Mouse (Mus musculus): ENCODE results near the gene Erc2.

Erc2 gene

DNA sequence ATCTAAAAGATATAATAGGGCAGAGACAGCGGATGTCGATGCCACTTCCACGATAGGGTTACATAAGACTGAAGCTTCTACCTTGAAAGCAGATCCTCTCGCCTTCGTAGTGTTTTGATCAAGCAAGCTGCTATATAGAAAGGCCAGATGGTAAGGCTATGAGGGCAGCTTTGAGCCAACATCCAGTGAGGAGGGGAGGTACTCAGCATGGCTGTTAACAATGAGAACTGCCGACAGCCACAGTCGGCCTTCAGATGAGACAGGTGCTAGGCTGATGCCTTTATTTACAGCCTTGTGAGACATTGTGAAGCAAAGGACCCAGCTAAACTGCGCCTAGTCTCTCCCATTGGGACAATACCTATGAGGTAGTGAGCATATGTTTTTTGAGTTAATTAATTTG, 156.3 kb downstream of the Erc2 start:
- DNase-seq (ENCODE audit: low spot score) = no peak

DNA sequence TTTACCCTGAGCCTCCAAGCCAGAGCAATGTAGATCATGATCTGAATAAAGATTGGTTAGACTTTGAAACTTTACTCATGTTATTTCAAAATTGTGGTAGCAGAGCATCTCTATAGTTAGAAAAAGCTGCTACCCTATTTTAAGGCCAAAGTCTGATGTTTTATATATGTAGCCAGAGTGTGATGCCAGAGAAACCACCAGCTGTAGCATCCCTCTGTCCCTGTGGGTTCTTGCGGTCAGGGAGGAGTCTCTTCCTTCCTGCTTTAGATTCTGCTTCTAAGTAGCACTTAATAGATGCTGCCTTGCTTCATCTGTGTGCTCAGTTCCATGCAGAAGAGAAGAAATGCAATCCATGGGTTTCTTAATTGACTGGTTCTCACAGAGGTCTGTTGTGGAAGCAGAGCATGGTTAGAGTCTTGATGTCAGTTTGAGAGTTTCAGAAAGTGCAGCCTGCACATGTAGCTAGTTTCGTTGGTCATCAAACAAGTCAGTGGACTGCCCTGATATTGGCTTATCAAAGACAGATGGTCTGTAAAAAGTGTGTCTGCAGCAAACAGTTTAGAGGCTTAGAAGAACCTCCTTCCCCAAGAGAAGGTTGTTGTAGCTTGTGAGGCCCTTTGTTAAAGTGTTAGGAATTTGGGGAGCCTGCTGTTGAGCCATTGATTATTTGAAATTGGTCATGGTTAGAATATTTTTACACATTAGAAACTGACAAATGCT, 156.9 kb downstream of the Erc2 start:
- DNase-seq (ENCODE audit: low spot score) = no peak

DNA sequence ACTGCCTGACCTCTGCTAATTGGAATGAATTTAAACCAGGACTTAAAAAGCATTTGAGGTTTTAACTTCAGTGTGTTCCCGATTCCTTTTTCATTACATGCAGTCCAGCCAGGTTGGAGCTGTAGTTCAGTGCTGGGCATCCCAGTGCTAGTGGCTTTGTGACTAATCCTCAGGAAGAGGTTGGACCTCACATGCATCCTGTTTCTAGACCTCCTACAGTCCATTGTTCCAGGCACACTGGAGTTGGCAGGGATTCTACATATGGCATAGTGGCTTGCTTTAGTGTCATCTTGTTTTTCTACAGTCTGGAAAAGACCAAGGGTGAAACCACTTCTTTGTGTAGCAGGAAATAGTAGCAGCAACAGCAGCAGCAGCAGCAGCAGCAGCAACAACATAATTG, 159.0 kb downstream of the Erc2 start:
- no peak for DNase-seq (ENCODE audit: low spot score)

DNA sequence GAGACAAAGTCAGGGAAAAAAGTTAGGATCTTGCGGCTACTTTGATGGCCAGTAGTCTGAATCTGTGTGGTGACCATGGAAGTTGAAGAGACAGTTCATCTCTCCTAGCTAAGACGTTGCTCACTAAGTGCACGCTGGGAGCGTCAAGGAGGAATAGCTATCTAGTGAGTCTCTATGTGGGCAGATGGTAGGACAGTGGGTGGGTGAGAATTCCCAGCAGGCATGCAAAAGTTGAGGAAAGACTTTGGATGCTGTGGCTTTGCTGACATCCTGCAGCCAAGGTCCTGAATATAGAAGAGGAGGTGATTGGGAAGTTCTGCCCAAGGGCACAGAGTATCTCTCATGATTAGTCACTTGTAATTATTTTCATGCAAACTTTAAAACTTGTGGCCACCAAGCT, 162.6 kb downstream of the Erc2 start:
- DNase-seq (ENCODE audit: low spot score) = no peak

DNA sequence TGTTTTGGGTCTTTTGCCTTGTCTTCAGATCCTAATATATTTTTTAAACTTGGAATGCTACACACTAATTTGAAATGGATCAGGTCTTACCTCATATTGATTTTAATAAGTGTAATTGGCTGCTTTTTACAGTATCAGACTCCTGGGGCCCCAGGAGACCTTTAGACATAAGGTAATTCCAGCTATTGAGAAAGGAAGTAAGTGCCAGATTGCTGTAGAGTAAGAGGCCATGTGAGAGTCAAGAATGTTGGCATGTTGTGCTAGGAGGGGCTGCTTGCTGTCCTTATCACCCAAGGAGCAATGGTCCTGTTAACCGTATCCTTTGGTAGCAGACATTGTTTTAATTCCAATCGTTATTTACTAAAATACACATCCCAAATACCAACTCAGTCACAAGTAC, 163.3 kb downstream of the Erc2 start:
- no peak for DNase-seq (ENCODE audit: low spot score)

DNA sequence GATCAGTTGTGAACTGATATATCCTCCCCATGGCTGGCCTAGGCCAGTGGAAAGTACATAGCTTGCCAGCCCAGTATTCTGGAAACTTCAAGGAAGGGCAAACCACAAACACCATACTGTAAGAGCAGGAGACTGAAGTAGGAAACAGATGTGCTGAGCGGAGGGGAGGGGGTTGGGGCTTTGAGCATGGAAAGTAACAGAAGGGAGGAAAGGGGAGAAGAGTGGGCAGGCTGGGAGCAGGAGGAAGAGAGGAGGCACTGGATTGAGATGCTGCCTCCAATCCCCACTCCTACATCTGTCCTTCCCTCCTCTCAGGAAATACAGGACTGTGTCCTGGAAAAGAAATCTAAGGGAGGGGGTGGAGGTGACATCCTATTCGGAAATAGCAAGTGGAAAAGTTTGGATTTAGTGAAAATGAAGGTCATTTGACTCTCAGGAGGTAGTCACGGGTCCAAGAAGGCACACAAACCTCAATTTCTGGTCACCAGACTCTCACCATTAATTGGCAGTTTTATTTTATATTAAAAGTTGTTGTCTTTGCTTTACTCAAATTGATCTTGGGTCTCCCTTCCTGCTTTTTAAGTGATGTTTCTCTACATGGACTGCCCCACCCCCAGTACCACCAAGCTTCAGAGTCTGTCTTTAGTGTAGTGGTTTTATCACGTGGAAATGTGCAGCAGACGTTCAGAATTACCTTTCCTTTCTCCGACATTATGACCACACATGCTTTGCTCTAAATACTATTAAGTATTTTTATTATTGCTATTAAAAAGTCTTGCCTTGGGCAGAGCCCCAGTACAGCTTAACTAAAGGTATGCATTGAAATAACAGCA, 167.1 kb downstream of the Erc2 start:
- DNase-seq (ENCODE audit: low spot score) = no peak

DNA sequence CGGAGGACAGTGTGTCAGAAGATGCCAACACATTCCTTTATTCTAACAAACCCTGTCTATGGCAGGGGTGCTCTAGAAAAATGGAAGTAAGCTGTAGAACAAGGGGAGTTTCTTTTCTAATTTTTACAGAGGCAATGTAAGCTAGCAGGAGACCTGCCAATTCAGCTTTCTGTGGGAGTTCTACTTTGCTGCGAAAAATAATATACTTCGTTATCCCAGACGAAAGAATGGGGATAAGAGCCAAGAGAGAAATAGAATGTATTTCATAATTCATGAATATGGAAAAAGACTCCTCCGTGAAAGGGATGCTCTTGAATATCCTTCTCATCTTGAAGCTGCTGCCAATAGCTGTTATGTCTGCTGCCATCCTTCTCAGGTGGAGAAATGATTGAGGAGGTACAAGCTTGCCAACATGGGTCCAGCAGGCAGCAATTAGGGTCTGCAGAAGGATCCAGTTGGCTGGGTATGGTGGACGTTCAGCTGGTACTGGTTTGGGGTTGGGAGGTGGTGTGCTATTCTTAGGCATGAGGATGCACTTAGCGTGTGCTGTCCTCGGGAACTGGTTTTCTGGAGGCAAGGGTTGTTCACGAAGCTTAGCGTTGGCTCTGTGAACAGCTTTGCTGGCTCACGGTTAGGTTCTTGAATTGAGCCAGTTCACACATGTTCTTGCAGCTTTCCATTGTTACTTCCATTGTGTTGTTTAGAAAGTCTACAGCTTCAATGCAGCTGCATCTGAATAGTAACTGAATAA, 176.1 kb downstream of the Erc2 start:
- no peak for DNase-seq (ENCODE audit: low spot score)

DNA sequence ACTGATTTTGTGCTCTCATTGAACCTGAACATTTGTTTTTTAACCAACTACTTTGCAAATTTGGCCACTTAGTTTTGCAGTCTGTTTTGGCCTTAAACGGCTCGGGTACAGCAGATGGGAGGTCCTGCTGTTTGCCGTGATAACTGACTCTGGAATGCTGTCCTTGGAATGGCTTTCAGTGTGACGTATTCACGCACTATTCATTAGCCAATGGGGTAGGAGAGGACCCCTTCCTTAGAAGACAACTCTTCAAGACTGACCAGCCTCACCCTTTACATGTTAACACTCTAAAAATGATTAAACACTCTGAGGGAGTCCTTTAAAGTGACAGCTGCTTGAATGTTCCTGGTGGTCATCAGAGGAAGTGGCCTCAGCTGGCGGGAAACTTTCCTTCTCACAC, 178.5 kb downstream of the Erc2 start:
- DNase-seq (ENCODE audit: low spot score) = no peak

DNA sequence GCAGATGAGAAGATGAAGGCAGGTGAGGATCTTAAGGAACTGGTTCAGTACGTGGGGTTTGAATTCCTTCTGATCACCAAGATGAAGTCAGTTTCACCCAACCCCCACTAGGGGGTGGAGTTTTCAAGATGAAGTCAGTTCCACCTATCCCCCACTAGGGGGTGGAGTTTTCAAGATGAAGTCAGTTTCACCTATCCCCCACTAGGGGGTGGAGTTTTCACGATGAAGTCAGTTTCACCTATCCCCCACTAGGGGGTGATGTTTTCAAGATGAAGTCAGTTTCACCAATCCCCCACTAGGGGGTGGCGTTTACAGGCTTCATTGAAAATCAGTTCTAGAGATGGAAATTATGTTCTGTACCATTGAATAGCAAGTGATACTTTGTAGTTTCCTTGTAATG, 181.7 kb downstream of the Erc2 start:
- no peak for DNase-seq (ENCODE audit: low spot score)

DNA sequence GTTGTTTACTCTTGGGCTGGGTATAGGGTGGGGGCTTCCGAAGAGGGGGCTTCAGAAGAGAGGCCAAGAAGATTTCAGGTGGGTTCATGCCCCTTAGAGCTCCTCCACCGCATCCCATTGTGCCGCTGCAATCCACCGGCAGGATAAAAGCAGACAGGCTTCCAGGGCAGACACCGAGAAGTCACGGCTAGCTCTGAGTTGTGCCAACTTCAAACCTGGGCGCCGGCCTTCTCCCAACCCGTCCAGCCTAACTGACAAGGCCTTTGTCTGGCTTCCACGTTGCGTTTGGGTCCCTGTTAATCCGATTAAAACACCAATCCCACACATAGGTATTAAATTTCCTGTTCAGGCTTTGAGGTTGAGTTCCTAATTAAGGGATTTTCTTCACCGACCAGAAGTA, 182.8 kb downstream of the Erc2 start:
- DNase-seq (ENCODE audit: low spot score) = no peak

DNA sequence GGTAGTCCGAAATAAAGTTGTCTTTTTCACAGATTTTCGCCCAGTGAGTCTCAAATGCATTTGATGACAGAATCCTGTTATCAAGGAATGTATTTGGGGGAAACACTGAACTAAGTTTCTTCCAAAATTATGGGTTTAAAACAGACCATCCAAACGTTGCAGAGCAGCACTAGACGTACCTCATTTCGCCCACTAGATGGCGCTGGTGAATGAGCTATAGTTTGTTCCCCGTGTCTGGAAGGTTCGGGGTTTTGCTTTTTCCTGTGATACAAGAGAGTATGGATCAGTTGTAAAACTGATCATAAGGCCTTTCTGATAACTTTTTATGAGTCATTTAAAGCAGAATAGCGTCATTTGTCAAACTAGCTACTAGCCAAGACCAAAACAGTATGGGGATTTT, 185.9 kb downstream of the Erc2 start:
- DNase-seq (ENCODE audit: low spot score) = peak; percentile 55

DNA sequence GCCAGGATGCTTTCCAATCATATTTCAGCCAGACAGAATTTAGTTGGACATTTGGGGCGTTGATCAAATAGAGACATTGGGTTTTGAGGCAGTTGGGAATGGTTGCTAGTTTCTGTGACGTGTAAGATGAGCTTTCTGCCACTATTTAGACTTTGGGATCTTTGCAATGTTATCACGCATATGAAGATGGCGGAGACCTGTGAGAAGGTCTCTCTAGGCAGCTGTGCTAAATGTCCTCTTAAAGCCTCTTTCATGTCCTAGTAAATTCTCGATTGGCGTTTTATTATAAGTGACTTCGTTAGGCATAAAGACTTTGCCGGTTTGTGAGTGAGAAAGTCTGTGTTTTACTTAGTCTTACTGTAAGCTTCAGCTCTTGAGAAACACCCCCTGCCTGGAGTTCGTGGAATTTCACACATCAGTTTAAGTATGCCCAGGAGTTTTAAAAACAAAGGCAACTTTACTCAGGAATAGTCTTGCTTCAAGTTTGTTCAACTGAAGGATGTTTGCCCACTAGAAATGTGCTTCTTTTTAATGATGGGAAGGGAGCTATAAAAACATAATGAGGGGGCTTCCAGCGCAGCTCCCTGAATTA, 186.4 kb downstream of the Erc2 start:
- no peak for DNase-seq (ENCODE audit: low spot score)

DNA sequence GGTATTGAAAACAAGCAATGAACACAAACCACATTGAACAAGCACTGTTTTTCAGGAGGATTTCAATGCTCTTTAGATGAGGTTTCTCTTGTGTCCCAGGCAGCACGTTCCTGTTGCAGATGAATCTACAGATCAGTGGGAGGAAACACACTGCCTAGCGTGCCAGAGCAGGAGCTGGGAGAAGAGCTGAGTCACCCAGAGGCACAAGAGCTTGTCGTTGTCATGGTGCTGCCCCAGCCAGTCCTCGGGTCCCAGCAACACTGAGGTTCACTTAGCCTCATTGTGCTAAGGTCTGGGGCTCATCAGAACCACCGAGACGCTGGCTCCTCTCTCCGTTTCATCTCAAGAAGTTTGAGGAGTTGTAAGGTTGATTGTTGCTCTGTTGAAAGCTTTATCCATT, 188.6 kb downstream of the Erc2 start:
- DNase-seq (ENCODE audit: low spot score) = no peak

DNA sequence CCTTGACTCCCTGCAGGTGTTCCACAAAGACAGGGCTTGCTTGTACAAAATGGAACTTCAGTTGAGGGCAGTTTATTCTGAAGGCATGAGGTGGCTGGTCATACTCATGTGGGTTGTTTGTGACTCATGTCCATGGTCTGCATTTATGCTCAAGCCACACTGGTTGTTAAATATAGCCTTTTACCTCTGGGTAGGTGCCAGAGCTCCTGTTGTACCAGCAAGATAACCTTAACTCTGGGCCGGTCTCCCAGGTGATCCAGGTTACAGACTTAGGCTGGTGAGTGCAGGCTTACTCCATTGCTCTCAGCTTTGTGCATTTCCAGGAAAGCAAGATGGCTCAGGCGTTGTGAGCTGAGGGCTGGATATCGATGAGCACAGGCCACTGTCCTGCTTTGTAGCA, 189.4 kb downstream of the Erc2 start:
- DNase-seq (ENCODE audit: low spot score) = no peak

DNA sequence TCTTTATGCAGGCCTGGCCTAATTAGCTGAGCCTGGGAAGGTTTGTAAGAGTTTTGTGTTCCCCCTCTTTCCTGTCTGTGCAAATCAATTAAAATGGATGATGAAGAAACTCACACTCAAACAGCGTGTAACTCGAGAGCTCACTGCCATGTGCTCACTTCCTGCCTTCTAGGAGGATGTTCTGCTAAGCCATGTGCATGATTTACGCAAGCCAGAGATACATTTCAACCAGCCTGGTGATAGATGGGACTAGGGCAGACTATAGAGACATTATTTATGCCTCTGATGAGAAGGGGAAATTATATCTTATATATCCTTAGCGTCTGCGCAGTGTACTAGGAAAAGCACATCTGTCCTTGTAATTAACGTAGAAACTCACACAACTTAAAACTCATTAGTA, 193.5 kb downstream of the Erc2 start:
- no peak for DNase-seq (ENCODE audit: low spot score)

DNA sequence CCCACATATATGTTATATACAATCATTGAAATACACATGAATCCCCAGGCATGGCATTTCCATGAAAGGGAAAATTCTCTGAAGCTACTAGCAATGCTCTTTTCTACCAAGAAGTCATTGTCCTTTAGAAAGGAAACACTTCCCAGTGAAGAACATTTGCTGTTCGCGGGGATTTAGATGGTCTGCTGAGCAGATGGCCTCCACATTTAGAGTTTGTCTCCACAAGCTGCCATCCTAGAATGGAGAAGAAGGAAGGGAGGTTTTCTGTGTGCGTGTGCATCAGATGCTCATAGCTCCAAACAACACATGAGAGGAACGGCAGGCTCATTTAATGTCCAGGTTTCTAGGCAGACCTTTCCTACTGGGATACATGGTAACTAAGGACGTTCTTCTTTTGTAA, 196.8 kb downstream of the Erc2 start:
- no peak for DNase-seq (ENCODE audit: low spot score)

DNA sequence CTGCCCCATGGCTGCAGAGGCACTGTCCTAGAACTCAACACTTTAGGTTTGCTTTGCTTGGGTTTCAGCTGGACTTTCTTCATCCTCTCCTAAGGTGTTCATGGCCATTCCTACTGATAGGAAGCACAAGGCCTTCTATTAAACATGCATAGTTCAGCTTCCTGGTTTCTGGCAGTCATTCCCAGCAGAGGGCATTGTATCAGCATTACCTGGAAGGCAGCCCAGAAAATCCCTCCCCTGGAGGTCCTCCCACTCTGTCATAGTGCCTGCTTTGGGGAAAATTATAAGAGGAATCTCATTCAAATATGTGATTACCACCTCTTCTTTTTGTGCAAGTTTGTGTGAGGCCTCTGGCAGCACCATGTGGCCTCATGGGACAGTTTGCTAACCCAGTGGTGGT, 199.6 kb downstream of the Erc2 start:
- no peak for DNase-seq (ENCODE audit: low spot score)

DNA sequence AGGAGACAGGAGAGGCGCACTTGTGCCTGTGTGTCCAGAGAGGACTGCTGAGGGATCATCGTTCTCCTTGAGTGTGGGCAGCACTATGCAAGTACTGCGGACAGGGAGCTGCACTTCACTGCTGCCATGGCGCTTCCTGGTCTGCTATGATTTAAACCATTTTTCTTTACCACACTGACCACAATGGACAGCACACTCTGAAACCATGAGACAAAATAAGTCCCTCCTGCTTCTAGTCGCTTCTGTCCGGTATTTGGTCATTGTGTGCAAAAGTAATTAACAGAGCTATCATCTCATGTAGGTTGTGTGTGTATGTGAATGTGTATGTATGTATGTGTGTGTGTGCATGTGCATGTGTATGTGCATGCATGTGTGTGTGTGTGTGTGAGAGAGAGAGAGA, 200.3 kb downstream of the Erc2 start:
- no peak for DNase-seq (ENCODE audit: low spot score)

DNA sequence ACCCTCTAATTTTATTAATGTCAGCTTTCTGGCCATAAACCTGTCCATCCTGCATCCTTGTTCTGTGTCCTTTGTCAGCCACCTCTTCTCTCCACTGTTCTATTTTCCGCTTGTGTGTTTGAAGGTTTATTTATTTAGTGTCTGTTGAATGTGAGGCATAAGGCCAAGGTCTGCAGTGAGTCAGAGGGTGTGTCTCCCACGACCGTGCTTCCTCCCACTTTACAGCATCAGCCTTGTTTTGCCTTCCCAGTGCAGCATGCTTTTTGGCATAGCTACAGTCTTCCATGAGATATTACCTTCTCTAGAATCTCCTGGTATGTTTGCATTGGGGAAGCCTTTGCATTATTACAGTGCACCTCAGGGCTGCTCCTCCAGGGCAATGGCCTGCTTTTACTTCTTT, 200.8 kb downstream of the Erc2 start:
- DNase-seq (ENCODE audit: low spot score) = no peak

DNA sequence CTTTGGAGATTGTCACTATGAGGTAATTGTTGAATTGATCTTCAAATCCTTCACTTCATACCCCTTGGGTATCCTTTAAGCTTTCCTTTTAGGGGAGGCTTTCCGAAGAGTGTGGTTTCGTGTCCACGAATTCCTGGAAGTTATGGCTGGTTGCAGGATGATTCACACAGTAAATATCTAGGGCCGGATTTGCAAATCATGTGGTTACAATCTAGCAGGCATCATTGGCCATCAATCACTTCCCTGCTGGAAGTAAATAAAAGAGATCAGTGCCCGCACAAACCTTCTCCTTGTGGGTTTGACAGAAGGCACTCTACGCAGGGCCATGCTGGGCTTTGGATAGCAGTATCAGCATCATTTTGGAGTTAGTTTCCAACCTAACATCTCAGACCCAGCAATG, 201.7 kb downstream of the Erc2 start:
- DNase-seq (ENCODE audit: low spot score) = no peak

DNA sequence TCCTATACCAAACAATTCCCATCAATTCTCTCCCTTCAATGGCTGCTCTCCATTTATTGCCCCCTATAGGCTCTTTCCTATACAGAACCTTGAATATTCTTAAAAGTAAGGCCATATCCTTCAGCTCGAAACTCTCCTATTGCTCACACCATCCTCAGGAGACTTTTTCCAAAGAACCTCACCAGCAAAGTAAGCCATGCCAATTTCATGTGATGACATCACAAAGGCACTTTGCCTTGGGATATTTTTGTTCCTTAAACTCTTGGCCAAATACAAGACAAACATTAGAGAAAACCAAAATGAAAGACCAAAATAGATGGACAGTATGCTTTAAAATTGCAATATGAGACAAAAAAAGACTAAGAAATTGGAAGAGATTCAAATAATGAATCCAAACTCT, 204.6 kb downstream of the Erc2 start:
- DNase-seq (ENCODE audit: low spot score) = no peak

DNA sequence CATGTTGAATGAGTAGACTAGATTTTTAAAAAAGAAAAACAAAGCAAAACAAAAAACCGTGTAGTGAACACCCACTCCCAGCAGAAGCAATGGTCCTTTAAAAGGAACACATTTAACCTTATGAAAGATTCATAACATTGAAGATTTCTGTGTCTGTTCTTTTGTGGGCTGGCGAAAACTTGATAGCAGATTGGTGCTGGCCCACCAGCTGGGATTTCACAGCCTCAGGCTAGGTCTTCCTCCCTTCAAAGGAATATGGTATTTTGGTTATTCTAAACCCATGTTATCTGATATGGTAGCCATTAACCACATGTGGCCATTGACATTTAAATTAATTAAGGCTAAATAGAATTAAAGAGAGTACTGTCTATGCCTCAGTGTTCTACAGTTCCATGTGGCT, 205.9 kb downstream of the Erc2 start:
- no peak for DNase-seq (ENCODE audit: low spot score)

DNA sequence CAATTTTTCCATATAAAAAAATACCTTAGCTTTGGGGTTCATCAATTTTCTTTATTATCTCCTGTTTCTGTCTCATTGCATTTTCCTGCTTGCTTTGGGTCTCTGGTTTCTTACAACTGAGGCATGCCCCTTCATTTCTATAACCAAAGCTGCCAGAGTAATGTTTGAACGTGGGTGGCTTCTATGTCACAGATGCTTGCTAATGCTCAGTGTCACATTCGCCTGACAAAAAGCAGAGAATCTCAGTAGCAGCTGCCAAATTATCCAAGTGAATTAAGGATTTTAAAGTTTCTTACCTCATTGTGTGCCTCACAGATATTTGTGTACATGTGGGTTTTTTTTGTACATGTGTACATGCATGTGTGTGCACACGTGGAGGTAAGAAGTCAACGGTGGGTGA, 210.0 kb downstream of the Erc2 start:
- no peak for DNase-seq (ENCODE audit: low spot score)
